Mouse (Mus musculus) testis, postnatal 10 days (tissue): ENCODE data around the gene Serp2.

Experiments
- DNase-seq: peaks from one replicate; pipeline ENCODE4 v3.0.0; 2021; ENCODE audit warnings: low spot score

Serp2 gene

GRCm38 (mm10) chr14:76498210-76498609 is 58.5 kb downstream of the Serp2 start:
- no peak for DNase-seq

DNA sequence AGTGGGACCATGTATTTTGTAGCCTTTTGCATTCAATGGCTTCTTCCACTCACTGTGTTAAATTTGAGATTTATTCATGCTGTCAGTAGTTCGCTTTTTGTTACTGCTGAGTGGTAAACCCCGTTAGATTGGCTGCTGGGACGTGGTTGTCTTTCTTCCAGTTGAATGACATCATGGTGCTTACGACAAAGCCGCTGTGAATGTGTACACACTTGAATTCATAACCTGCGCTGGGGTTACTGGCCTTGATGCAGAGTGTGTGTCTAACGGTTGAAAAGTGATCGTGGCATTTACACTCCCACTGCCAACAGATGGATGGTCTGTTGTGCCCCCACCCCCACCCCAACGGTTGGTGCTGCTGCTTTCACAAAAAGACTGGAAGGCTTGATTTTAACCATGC is 59.5 kb downstream of the Serp2 start:
- DNase-seq = no peak

- no peak for DNase-seq
Observed at GRCm38 (mm10) chr14:76495022-76495421, 61.7 kb downstream of the Serp2 start.

DNA sequence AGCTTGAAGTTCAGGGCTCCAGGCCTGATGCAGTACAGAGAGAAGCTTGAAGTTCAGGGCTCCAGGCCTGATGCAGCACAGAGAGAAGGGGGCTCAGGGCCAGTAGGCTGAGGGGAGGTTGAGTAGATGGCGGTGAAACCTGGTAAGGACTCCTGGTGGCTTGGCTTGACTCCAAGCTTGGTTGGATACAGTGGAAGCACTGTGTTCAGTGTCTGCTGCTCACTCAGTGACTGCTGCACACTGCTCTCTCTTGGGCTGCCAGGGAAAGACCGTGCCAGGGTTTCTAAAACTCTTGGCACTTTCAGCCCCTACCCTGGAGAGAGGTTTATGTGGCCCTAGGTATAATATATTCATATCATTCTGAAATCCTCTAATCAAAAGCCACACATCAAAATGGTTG is 67.6 kb downstream of the Serp2 start:
- no peak for DNase-seq

GRCm38 (mm10) chr14:76488101-76489044 is 68.3 kb downstream of the Serp2 start:
- no peak for DNase-seq

- no peak for DNase-seq
Observed at GRCm38 (mm10) chr14:76487609-76488008, 69.1 kb downstream of the Serp2 start.

GRCm38 (mm10) chr14:76483701-76484100 is 73.0 kb downstream of the Serp2 start:
- DNase-seq = no peak
